ENCODE assay signal across 8 mouse cellular contexts in genomic region chr10:127739083-127739660, GRCm38 (mm10). TPM values are rescaled to one million over a fixed set of nuclear protein-coding genes. Genes with fewer than 3 reads are reported as not detected.
A peak's percentile ranks its signal among the peaks of the same experiment; 100 is the strongest.
DNase-seq lines count a peak whose midpoint lies in the region; ATAC-seq lines count a peak whose summit lies in the region.

TSS of gene Zbtb39 (plus strand) at chr10:127739538.

- peak within 1 kb of the TSS; percentile 95 for H3K4me3 ChIP-seq in hindbrain, embryonic 11.5 days (ENCODE audit: low read depth, low read length)

- no peaks in the 10 kb centered on the region for H3K9me3 ChIP-seq in hindbrain, embryonic 11.5 days (ENCODE audit: control insufficient read depth, low read length)

- H3K36me3 ChIP-seq in hindbrain, embryonic 11.5 days (ENCODE audit: control insufficient read depth, insufficient read depth, low read length) = peaks cover 28% of the 10 kb centered on the region

- DNase-seq in MN1 (ENCODE audit: low spot score) = peak; percentile 79
- peak; percentile 67 for DNase-seq in cerebellum, adult 8-10 months
- peak; percentile 76 for DNase-seq in forelimb bud, embryonic 11.5 days (ENCODE audit: low read depth, low spot score)
- DNase-seq in hindbrain, embryonic 11.5 days (ENCODE audit: low spot score) = peak; percentile 89
- peak; percentile 66 to 77 for DNase-seq in layer of hippocampus, postnatal 14 days (ENCODE audit: low spot score in 2 of 2)
- peak; percentile 84 for DNase-seq in lung, postnatal 14 days
- peak; percentile 55 for DNase-seq in retina, adult 2 months (ENCODE audit: low read depth, low spot score)
- peak; percentile 79 to 81 for DNase-seq in thymus, postnatal 36 days

- peak within 1 kb of the TSS; percentile 98 for H3K9ac ChIP-seq in hindbrain, embryonic 11.5 days (ENCODE audit: low read depth, low read length)

- peak within 1 kb of the TSS; percentile 67 for H3K27ac ChIP-seq in hindbrain, embryonic 11.5 days (ENCODE audit: low read depth, low read length)

- H3K27me3 ChIP-seq in hindbrain, embryonic 11.5 days (ENCODE audit: control insufficient read depth, insufficient read depth, low read length) = no peaks in the 10 kb centered on the region

- peak; percentile 85 for ATAC-seq in hindbrain, embryonic 11.5 days (ENCODE audit: low FRiP score)

- 1% methylated on average over 39 of the region's 61 CpGs for WGBS in hindbrain, embryonic 11.5 days

- peak within 1 kb of the TSS; percentile 65 for H3K4me2 ChIP-seq in hindbrain, embryonic 11.5 days (replicated peaks; ENCODE audit: low read depth, low read length)

- no peaks in the 10 kb centered on the region for H3K4me1 ChIP-seq in hindbrain, embryonic 11.5 days (replicated peaks; ENCODE audit: control insufficient read depth, insufficient read depth, low read length)

RNA-seq across cellular contexts. Expression of gene Zbtb39, which starts in this region (rescaled TPM):
- 7.2 and 9.3 TPM in 2 replicates for polyA plus RNA-seq in hindbrain, embryonic 11.5 days (2014; fragmentation: Nextera tagmentation; extraction: Ambion mirVana)
- total RNA-seq in layer of hippocampus, postnatal 14 days (2021) = 1 to 10 TPM; 9.1 to 9.5 TPM

Comparison
In these comparisons a context has a peak if more than half of its experiments do, and no peak if none do; other contexts are left out.
1. Peak in every context shown above with its lines: DNase-seq, ATAC-seq, H3K4me3 ChIP-seq and H3K27ac ChIP-seq.